Mouse (Mus musculus) kidney, adult 2 months (tissue): ENCODE measurements around the gene Znrf3.

Experiments
- CTCF ChIP-seq: fragments of 200-500 bp; conservative IDR thresholded peaks from 2 replicates; pipeline ENCODE4 v1.5.1; 2011; ENCODE audit warnings: low read depth, mild to moderate bottlenecking, control low read depth, low read length, moderate library complexity, mixed read lengths; ENCODE audit not compliant: insufficient read depth, insufficient read length
- POLR2A ChIP-seq: fragments of 200-500 bp; IDR thresholded peaks from one replicate; pipeline ENCODE4 v1.6.1; 2011; ENCODE audit warnings: low read depth, low read length, control low read depth

- no peak for TF ChIP-seq CTCF
- no peak for TF ChIP-seq POLR2A
These were observed 975 bp downstream of the Znrf3 start for GRCm38 (mm10) chr11:5443511-5444233.
